Mouse (Mus musculus) thymus, postnatal 14 days (tissue): ENCODE measurements around the gene Sval3.

Experiments used
- DNase-seq: peaks from one replicate; pipeline ENCODE4 v3.0.0; 2021

The Sval3 gene

GRCm38 (mm10) chr6:41967840-41968239, at the start of gene Sval3:
Sval3 (plus strand) TSS chr6:41968140.
- DNase-seq: no peak

- no peak for DNase-seq
These were observed 16.6 kb upstream of the Sval3 start, which contains the start of gene Sval1 for GRCm38 (mm10) chr6:41951330-41951729. Sval1 (plus strand) TSS chr6:41951630.
